Mouse (Mus musculus) layer of hippocampus, adult 9-10 months (tissue): ENCODE measurements around the gene Ccnb2.
"Not testable (repeated sequence)": the region's sequence is repeated elsewhere in the genome, so short reads cannot be mapped to it uniquely, and the experiment has no call there.

Source experiments
- DNase-seq: peaks from one replicate; pipeline ENCODE4 v3.0.0; 2022; ENCODE audit warnings: low spot score

The Ccnb2 gene

DNA sequence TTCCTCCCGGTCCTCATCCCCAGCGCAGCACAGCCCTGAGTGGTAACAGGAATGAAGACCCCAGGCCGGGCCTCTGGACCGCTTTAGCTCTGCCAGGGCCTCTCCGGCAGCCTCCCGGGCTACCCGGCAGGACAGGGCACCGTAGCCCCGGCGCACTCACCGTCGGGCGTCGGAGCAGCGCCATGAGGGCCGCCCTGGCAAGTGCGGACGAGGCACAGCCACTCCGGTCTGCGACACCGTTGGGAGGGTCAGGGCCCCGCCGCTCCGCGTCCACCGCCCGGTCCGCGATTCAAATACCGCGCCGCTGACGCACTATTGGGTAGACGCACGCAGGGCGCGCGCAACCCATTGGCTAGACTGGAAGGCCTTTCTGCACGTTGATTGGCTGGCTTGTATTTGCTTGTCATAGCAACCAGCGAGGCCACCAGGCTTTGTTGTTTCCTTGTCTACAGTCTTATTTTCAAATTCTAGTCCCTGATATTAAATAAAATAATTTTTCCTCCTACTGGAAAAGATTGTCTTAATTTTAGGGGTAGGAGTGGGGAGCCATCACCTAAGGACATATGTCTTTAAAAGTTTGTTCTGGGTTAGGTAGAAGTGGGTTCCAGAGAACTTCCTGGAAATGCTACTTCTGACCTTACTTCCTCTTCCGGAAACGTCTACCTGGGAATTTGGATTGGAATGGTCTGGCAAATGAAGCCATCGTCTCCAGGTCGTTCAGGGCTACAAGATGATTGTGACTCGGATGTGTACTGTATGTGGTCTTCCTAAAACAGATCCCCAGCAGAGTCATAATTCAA is at the start of gene Ccnb2:
Ccnb2 (minus strand) TSS at position 291 of the 800 bp plus-strand sequence.
- DNase-seq: peak; percentile 71

- DNase-seq: not testable (repeated sequence)
Measured at GRCm38 (mm10) chr9:70463091-70463490, 41.7 kb upstream of the Ccnb2 start.

DNA sequence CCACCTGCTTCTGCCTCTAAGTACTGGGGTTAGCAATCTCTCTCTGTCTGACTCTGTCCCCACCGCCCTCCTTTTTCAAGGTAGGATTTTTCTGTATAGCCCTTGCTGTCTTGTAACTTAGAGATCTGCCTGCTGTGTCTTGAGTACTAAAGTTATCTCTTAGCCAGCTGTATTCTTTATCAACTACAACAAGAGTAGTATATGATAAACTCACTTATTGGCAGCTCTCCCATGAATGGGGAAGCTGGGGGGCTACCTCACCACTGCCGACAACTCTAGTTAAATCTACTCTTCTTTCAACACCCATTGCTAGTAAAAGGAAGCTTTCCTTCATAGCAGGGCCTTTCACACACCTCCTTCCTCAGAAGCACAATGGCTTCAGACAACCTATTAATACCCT is 31.0 kb upstream of the Ccnb2 start:
- DNase-seq: no peak

DNA sequence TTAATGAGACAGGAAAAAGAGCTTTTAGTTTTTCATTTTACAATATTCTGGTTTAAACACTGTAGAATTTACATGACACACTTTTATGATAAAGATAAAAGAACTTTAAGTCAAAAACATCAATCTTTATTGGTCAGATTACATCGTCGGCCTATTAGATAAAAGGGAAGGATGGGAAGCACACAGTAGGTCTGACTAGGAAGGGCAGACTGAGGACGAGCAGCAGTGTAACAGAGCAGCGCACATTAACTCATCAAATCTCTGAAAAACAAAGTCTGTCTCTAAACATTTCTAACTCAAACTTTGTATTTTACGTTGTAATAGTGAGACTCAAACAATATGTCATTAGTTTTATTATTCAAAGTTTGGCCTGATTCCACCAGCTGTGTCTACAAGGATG is 27.7 kb upstream of the Ccnb2 start:
- DNase-seq: no peak

DNA sequence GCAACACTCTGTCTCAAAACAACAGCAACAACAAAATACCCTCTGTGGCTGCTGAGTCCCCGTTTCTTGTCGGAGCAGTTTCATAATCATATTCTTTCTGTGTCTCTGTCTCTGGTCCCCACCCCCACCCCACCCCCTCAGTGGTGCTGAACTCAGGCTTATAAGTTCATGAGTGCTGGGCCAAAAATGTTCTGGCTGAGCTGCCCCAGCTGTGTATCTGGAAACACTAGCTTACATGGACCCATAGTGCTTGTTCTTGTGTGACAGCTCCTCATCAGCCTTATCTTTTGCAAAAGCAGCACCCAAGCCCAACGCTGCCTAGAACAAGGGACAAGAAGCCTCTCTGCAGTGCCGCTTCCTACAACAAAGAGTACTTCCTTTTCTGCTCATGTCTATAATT is 18.6 kb upstream of the Ccnb2 start:
- DNase-seq: no peak

DNA sequence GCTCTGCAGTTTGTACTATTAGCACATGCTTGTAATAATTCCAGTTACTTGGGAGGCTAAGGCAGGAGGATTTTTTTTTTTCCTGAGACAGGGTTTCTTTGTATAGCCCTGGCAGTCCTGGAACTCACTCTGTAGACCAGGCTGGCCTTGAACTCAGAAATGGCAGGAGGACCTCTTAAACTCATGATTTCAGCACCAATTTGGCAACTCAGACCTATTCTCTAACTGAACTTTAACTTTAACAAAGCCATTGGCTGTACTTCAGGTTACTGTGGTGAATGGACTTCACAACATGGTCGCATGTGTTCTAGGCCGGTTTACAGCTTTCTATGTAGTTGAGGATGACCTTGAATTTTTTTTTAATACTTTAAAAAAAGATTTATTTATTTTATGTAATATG is 1.3 kb upstream of the Ccnb2 start:
- no peak for DNase-seq

GRCm38 (mm10) chr9:70416412-70416811 is 4.9 kb downstream of the Ccnb2 start:
- DNase-seq: no peak

DNA sequence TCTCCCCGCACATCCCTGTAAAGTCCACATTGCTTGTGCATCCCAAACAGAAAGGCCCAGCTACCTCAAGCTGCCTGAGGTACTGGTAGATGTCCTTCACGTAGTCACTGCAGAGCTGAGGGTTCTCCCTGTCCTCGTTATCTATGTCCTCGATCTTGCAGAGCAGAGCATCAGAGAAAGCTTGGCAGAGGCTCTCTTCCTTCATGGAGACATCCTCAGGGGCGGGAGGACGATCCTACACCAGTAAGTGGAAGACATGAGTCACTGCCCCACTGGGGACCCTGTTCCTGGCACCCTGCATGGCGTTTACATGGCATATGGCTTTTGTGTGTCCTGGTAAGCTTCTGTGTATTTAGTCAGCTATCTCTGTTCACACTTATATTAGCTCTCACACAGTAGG is 8.3 kb downstream of the Ccnb2 start:
- no peak for DNase-seq

GRCm38 (mm10) chr9:70410668-70411067 is 10.7 kb downstream of the Ccnb2 start:
- no peak for DNase-seq

DNA sequence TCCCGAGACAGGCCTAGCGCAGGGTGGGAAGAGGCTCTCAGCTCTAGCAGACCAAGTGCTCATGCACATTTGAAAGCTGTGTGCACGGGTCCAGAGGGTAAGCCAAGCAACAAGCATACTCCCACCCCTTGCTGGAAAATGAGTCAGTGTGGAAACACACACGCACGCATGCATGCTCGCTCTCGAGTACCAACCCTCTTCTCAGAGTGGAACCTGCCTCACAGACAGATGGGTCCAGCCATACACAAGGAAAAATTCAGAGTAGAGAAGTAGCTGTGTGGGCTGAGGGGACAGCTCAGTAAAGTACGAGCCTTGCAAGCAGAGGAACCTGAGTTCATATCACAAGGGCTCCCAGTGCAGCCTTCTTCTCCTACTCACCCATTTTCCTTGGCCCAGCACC is 11.6 kb downstream of the Ccnb2 start:
- no peak for DNase-seq

- no peak for DNase-seq
Measured at GRCm38 (mm10) chr9:70408791-70409190, 12.6 kb downstream of the Ccnb2 start.

DNA sequence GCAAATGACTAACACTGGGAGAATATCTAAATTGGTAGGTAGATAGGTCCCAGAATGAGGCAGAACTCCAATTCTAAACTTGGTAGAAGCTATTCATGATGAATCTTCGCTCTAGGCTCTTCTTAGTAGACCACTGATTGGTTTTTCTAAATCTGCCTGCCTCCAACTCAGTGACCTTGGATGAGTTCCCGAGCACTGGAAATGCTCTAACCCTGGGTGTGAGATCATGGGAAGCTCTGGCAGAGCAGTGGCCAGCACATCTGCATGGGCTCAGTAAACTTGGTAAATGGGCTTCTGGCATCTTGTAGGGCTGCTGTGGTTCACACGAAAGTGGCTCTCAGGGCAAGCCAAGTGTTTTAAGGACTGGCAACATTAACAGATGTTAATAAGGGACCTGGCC is 14.8 kb downstream of the Ccnb2 start:
- no peak for DNase-seq

DNA sequence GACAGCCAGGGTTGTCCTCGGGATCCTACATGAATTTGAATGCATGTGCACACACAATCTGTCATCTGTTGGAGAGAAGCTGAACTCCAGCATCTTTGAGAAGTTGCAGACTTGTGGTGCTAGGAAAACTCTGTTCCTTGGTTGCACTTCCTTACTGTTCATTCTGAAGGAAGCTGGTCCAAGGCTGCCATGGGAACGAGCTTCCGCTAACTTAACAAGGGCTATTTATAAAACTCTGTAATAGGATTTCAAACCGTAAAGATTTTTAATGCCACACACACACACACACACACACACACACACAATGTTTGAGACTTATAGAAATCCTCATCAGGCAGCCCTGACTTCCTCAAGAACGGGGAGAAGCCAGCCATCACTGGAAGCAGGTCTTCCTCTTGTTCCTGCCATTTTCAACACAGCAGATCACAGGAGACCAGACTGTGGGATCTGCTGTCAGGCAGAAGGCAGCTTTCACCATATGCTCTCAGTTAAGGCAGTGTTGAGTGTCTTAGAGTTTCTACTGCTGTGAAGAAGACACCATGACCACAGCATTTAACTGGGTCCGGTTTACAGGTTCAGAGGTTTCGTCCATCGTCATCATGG is 19.3 kb downstream of the Ccnb2 start:
- no peak for DNase-seq

GRCm38 (mm10) chr9:70396083-70396482 is 25.3 kb downstream of the Ccnb2 start:
- no peak for DNase-seq

- no peak for DNase-seq
Measured at GRCm38 (mm10) chr9:70395617-70396016, 25.7 kb downstream of the Ccnb2 start.

DNA sequence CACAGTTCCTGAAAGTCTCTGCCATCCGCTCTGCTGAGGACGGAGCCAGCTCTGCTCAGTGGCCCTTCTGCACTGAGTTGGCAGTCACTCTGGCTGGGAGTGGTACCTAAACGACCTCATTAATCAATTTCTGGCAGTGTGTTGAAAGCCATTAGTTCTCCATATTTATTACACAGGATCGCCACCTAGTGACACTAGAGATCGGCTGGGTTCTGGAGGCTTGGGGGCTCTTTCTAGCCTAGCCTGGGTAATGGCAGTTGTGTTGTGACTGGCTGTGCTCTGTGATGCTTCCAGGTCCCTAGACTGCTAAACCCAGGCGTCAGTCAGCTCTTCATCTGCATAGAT is 28.8 kb downstream of the Ccnb2 start:
- DNase-seq: peak; percentile 65

DNA sequence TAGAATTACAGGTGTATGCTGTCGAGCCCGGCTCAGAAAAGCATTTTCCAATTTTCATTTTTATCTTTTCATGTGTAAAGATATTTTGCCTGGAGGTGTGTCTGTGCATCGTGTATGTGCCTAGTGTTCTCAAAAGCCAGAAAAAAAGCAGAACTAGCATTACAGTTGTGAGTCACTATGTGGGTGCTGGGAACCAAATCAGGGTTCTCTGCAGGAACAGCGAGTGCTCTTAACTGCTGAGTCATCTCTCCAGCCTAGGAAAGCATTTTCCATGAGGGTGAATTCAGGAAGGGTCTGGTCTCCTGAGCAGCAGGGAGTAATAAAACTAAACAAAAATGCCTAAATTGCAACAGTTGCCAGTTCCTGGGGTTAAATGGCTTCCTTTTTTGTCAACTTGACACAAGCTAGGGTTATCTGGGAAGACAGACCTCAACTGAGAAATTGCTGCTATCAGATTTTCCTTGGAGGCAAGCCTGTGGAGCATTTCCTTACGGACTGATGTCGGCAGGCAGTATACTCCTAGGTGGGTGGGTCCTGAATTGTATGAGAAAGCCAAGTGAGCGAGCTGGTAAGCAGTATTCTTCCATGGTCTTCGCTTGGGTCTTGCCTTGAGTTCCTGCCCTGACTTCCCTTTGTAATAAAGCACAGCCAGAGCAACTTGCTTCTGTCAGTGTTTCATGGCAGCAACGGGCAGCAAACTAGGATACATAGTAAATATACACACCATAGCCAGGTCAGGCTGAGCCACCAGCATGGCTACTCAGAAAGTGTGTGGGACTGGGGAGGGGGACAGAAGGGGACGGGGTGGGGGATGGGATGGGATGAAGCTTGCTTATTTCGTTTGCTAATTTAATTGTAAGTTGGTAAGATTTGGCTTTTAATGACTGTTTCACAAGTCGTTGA is 29.4 kb downstream of the Ccnb2 start:
- no peak for DNase-seq

DNA sequence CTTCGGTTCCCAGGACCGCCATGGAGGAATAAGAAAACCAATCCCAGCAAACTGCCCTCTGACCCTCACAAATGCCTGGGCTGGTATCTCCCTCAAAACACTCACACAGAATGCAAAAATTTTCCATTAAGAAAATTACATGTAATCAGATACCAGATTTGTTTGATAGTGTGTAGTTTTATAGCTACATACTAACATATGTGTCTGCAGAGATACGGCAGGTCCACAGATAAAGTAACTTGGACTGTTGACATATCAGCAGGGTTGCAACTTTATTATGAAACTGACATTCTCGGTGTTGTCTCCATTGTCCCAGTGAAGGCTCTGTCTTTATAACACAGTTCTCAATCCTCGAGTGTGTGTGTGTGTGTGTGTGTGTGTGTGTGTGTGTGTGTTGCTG is 30.3 kb downstream of the Ccnb2 start:
- DNase-seq: no peak

GRCm38 (mm10) chr9:70389548-70389947 is 31.8 kb downstream of the Ccnb2 start:
- DNase-seq: no peak

GRCm38 (mm10) chr9:70387410-70388119 is 33.8 kb downstream of the Ccnb2 start:
- DNase-seq: no peak

GRCm38 (mm10) chr9:70384958-70385728 is 36.2 kb downstream of the Ccnb2 start:
- no peak for DNase-seq
